Mouse (Mus musculus) brown adipose tissue, adult 24 weeks (tissue): ENCODE data around the gene Cfap45. TPM values are rescaled to one million over a fixed set of nuclear protein-coding genes. Genes with fewer than 3 reads are reported as not detected.

ENCODE experiments used
- H3K27ac ChIP-seq: fragments of 200-500 bp; replicated peaks from 2 replicates; pipeline ENCODE4 v1.5.1; 2012; ENCODE audit warnings: low read depth, mild to moderate bottlenecking, low read length
- H3K4me1 ChIP-seq: fragments of 200-500 bp; 2 replicates; pipeline ENCODE4 v1.6.1; 2012; ENCODE audit warnings: low read length, mixed read lengths; ENCODE audit not compliant: control insufficient read depth, insufficient read depth, insufficient read length
- H3K4me3 ChIP-seq: fragments of 200-500 bp; 2 replicates; pipeline ENCODE4 v1.5.1; 2012; ENCODE audit warnings: low read depth, mild to moderate bottlenecking, low read length, moderate library complexity; ENCODE audit not compliant: insufficient read depth
- polyA plus RNA-seq: library from polyadenylated mRNA; stranded (reverse); fragments of >200 nt; gene quantifications from 2 replicates; pipeline ENCODE4 v1.2.4, GENCODE M21; 2012; ENCODE audit not compliant: missing spikeins, insufficient read depth, insufficient read length

Cfap45 gene
- polyA plus RNA-seq, 1 experiment = not detected

DNA sequence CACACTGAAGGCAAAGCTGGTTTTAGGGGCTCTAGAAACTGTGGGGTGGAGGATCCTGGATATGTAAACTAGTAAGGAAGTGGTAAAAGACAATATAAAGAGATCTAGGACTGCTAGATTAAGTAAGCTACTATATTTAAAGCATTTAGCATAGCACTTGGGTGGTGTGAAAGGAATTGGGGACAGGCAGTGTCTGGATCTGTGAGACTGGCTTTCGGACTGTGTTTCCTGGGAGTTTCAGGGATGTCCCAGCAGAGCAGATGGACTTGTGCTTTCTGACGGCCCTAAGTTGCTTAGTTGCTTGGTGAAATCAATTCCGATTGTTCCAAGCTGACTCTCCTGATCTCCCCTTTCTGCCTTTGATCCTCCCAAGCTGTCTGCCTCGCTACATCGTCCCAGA is 34.0 kb upstream of the Cfap45 start:
- Histone ChIP-seq H3K27ac (no peak overlapping the region), H3K4me1 (no peaks in the 10 kb centered on the region), H3K4me3 (no peak overlapping the region)

DNA sequence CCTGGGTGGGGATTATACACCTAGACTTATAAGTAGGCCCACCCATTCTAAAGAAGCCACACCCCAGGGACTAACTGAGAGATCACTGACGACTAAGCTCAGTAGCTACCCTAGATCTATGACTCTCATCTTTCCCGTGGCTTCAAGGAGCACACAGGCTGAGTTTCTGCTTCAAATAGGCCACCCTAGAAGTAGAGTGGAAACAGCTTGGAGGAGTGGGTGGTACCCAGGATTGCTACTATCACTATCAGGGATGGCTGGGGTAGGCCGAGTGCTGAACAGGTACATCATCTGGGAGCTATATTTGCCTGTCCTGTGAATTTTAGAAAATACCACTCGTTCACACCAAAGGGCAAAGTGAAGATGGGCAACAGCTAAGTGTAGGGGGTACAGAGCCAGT is 32.7 kb upstream of the Cfap45 start:
- Histone ChIP-seq H3K4me3 (no peak overlapping the region), H3K4me1 (no peaks in the 10 kb centered on the region), H3K27ac (no peak overlapping the region)

DNA sequence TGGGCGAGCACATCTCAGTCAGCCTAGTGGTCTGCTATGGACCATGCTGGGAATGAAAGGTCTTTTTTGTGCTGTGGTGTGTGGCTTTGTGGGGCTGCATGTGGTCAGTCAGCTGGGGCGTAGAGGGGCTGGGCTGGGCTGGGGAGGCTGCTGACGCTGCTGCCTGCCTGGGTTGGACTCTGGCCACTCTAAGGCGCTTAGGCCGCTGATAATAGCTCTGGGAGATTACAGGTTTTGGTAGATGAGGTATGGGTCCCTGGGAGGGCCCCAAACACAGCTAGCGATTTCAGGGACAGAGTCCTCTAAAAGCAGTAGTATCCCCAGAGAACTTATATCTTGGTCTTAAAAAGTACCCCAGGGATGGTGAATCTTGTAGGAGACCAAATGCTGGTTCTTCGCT is 31.8 kb upstream of the Cfap45 start:
- H3K27ac ChIP-seq = no peak overlapping the region

DNA sequence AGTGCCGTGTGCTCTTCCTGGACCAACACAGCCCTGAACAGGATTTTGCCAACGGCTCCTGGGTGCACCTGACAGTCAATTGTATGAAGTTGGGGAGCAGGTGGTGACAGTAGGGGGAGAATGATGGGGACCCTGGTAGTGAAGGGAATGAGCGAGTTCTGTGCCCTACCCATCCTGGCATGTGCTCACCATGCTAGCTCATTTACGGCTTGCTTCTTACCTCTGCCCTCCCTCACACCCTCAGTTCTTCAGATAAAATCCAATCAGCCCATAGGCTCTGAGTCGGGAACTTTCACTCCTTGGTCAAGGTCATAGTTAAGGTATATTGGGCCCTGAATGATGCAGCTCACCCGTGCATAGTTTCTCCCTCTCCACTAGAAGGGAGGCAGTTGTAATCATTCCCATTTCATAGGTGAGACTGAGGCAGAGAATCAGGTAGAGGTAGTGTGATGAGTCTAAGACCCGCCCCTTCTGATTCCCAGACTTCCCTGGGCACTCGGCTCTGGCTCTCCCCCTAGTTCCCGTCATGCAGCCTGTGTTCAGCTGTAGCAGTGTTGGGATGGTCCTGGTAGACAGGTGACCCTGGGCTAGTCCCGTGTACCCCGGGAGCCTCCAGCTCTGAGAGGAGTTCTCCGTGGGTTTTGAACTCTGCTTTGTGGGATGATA is 30.9 kb upstream of the Cfap45 start:
- no peaks in the 10 kb centered on the region for H3K4me1 ChIP-seq
- H3K27ac ChIP-seq = no peak overlapping the region
- 0 out of 2 replicates have a peak overlapping the region, but pooled peaks have one; percentile 52 for H3K4me3 ChIP-seq

More for the DNA sequence above, 31.8 kb upstream of the Cfap45 start:
- H3K4me3 ChIP-seq = no peak overlapping the region
- H3K4me1 ChIP-seq = no peaks in the 10 kb centered on the region

DNA sequence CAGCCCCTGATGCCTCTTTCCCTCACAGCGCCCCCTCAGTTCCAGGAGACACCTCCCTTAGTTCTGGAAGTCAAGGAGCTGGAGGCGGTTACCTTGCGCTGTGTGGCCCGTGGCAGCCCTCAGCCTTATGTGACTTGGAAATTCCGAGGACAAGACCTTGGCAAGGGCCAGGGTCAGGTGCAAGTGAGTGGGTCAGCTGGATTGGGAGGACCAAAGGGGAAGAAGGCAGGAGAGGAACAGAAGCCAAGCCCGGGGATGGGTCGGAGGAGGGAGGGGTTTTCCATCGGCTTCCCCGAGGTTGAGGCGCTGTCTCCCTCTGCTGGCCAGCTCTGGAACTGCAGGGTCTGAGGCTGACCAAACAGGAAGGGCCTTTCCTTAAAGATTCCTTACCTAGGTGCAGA is 30.3 kb upstream of the Cfap45 start:
- H3K4me1 ChIP-seq = no peaks in the 10 kb centered on the region
- H3K4me3 ChIP-seq = peak overlapping the region; percentile 52
- H3K27ac ChIP-seq = no peak overlapping the region

DNA sequence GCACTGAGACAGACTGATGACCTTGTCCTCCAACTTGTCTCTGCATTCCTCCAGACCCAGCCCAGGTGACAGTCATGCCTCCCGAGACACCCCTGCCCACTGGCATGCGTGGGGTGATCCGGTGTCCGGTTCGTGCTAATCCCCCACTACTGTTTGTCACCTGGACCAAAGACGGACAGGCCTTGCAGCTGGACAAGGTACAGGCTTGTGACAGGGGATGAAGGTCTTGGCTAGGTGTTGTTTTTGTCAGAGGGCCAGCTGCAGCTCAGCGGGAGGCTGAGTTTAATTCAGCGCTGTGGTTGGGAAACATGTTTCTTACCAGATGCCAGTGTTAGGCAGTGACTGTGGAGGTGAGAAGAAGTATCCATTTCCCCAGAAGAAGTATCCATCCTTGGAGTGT is 28.6 kb upstream of the Cfap45 start:
- H3K4me1 ChIP-seq = no peaks in the 10 kb centered on the region
- H3K27ac ChIP-seq = no peak overlapping the region
- H3K4me3 ChIP-seq = no peak overlapping the region

DNA sequence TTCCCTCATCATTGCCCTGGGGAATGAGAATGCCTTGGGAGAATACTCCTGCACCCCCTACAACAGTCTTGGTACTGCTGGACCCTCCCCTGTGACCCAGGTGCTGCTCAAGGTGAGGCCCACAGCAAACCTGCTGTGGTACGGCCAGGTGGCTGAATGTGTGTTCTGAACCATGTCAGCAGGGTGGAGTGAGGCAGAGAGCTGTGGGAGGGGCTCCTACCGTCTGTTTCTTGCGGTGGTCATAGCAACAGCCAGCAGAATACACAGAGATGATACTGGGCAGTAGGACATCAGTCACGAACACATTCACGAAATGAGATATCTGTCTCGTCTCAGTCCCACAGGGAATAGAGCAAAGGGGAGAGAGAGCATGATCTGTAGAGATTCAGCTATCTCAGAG is 27.1 kb upstream of the Cfap45 start:
- H3K4me1 ChIP-seq = no peaks in the 10 kb centered on the region
- H3K4me3 ChIP-seq = no peak overlapping the region
- H3K27ac ChIP-seq = no peak overlapping the region

DNA sequence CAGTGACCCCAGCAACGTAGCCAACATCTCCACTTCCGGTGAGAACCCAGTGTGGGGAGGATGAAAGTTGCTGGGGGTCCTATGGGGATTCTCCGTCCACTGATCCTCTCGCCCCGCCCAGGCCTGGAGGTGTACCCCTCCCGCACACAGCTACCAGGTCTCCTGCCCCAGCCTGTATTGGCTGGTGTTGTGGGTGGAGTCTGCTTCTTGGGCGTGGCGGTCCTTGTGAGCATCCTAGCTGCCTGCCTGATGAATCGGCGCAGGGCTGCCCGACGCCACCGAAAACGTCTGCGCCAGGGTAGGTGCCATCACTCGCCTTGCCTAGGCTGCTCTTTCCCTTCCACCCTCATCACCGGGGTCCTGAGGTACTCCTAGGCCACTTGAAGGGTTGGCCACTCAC is 24.6 kb upstream of the Cfap45 start:
- H3K27ac ChIP-seq = no peak overlapping the region
- no peak overlapping the region for H3K4me3 ChIP-seq
- H3K4me1 ChIP-seq = no peaks in the 10 kb centered on the region

DNA sequence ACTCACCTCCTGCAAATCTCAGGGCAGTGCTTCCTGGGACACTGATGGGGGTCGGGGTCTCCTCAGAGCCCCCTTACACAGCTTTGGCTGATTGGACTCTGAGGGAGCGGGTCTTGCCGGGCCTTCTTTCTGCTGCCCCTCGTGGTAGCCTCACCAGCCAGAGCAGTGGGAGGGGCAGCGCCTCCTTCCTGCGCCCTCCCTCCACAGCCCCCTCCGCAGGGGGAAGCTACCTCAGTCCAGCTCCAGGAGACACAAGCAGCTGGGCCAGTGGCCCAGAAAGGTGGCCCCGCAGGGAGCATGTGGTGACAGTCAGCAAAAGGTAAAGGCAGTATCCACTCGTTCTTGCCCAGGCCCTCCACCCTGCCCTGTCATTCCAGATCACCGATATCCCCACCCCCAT is 23.2 kb upstream of the Cfap45 start:
- Histone ChIP-seq H3K4me1 (peaks cover 7% of the 10 kb centered on the region; the same call in 1 of the 2 replicates), H3K4me3 (no peak overlapping the region)

DNA sequence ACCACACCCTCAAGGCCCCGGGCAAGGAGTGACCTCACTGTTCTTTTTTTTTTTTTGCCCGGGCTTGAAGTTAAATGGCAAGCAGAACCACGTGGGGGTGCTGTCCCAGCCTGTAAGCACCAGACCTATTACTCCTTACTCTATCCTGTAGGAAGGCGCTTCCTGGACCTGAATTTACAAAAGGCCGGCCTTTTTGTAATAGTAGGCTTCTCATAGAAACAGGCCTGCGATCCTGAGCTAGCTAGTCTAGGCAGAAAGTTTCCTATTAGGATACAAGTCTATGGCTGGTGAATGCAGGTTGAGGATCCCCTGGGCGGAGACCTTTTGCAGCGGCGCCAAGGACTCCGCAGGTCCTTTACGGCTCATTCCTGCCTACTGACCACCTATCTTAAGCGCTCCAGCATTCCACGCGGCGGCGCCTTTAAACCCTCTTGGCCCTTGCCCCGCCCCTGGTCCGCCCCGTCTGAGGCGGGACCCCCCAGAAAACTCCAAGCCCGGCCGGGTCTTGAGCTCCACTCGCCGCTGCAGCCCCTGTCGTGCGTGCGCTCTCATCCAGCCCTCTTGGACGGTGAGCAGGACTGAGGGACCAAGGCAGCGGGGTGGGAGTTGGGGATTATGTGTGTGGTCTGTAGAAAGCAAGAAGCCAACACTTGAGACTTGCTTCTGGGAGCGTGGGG is 20.7 kb upstream of the Cfap45 start, which contains the start of gene Tagln2:
Gene Tagln2 (plus strand): TSS at position 283 of the 677 bp plus-strand sequence.
- H3K27ac ChIP-seq = peak within 1 kb of the TSS; percentile 81
- peaks cover 19% of the 10 kb centered on the region for H3K4me1 ChIP-seq
- peak within 1 kb of the TSS; percentile 84 for H3K4me3 ChIP-seq

More for the DNA sequence above, 23.2 kb upstream of the Cfap45 start:
- no peak overlapping the region for H3K27ac ChIP-seq

DNA sequence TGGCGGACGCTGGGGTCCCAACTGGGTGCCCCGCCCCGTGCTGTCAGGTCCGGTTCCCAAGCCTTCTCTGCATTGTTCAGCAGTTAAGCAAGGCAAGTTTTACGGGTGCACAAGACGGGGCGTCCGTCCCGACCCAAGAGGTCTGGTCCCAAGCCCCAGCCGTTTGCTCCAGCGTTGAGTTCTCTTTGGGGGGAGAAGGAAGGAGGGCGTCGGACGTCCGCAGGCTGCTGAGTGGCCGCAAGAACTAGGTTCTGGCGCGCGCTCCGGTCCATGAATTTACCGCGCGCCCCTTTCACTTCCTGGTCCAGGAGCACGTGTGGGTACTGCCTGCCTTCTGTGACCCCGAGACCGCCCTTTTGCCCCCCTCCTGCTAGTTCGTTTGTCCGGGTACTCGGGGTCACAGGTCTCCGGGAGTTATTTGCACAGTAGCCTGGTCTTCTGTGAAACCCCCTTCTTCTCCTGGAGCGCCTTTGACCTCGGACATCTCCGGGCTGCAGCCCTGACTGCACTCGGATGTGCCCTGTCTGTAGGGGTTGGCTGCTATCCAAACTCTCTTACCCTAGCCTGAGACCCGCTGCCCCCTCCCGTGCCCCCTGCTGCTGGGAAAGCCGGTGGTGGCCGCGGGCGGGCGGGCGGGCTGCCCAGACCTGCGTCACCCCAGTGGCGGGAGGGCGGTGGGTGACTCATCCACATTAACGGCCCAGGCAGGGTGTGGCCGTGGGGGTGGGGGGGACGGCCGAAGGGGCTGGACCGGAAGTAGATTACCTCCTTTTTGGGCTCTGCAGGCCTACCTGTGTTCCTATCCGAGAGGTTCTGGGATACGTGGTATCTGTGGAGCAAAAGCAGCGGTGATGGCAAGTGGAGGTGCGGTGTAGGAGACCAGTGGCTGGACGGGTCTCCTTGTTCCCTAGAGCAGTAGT is 19.9 kb upstream of the Cfap45 start:
- Histone ChIP-seq H3K4me3 (peak overlapping the region; percentile 84), H3K27ac (peak overlapping the region; percentile 98), H3K4me1 (peaks cover 20% of the 10 kb centered on the region)

DNA sequence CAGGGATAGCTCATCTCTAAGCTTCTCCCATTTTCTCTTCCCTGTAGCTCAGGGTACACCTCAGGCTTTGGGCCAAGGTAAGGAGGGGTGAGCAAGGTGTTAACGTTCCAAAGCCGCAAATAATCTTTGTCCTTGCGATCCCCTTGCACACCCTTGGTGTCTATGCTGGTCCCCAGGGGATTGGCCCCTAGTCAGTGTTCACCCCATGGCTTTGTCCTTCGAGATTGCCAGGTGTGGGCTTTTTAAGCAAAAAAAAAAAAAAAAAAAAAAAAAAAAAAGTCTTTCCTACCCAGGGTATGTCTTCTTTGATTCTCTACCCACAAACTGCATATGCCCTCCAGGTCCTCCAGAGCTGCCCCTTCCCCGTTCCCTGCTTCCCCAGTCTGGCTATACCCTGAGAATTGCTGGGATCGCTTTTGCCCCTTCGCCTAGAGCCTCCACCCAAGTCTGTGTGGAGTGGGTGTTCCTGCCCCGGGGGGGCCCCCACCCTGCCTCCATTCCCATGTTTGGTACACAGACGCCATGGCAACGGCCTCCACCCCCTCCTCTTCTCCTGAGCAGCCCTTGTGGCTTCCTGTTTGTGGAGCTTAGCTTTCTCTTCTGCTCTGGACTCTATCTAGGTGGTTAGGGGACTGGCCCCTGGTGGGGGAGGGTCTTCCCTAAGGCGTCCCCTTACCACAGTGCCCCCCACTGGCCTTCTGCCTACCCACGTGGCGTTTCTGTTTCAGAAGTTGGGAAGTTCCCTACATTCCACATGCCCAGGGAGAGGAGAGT is 19.0 kb upstream of the Cfap45 start:
- peak overlapping the region; percentile 98 for H3K27ac ChIP-seq
- H3K4me3 ChIP-seq = peak overlapping the region; percentile 81
- H3K4me1 ChIP-seq = peaks cover 20% of the 10 kb centered on the region

DNA sequence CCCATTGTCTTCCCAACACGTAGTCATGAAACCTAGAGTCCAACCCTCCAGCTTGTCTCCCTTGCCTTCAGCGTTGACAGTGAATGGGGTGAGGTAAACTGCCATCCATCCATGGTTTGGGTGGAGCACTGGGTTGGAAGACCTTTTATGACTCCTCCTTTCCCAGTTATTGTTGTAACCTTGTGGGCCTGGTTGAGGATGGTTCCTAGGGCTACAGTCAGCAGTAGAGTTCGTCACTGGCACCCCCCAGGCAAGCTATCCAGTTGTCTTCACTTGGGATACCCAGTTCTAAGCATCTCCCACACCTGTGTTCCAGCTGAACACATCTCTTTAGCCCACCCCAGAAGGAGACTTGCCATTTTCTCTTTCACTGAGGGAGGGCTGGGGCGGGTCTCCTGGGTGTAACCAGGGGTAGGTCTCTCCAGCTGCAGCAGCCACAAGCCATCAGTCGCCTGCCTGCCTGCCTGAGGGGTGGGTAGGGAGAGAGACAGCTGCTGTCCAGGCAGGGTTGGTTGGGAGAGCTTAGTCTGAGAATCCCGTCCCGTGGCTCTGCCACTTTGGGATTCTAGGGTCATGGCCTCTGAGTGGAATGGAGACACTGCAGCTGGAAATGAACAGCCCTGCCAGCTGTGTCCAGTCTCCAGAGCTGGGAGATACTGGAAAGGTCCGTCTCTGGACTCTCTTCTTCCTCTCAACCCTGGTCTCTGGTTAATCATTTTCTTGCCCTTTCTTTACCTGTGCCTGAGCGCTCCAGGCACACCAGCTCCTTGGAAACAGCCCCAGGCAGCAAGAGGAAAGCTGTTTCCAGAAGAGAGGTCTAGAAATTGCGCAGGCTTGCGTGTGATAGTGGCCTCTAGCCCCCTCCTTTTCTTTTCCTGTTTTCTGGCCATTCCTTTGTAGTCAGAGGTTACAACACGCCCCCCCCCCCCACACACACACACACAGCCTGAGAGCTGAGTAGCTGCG is 18.2 kb upstream of the Cfap45 start:
- peak overlapping the region; percentile 98 for H3K27ac ChIP-seq
- peaks cover 20% of the 10 kb centered on the region for H3K4me1 ChIP-seq

More for the DNA sequence above, 18.2 kb upstream of the Cfap45 start:
- H3K4me3 ChIP-seq = peak overlapping the region; percentile 81
